Mouse (Mus musculus): ENCODE measurements at regions not wholly inside any gene's neighbourhood (a gene's known extent, or its start where the extent isn't known, plus 50 kb on each side); places are given as distances from the start of the nearest gene placed in this dataset.

DNA sequence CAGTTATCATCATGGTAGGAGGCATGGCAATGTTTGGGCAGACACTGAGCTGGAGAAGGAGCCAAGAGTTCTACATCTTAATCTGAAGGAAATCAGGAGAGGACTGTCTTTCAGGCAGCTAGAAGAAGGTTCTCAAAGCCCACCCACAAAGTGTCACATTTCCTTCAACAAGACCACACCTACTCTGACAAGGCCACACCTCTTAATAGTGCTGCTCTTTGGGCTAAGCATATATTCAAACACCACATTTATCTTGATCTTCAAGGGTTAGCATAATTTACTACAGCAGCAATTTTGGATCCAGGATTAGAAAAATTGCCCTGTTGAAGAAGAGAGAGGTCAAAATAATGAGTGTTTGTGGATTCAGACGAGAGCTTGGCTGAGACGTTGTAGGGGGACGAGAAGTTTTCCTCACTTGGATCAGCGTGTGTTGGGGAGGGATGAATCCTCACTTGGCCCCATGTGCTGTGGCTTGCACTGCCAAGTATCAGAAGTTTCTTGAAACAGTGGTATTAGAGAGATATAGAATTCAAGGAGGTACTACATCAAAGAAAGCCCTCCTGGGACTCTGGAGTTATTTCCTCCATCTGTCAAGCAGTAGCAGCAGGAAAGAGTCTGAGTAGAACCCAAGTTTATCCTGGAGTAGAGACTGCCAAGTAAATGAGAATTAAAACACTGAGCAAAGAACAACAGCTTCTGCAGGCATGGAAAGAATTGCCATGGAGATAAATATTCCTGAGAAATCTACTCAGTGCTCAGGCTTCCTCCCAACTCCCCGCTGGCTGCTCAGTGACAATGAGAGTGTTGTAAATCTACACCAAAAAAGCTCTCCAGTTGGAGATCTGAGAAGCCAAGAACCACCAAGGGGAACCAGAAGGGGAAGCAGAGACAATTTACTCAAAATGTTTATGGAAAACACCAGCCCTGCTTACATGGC is 549.3 kb downstream of the Dhx35 start:
- TF ChIP-seq CTCF (IDR thresholded peaks at IDR 0.05; ENCODE audit: low read depth, low read length), result no peak
- TF ChIP-seq POLR2A (IDR thresholded peaks at IDR 0.05; ENCODE audit: extremely low read depth, insufficient read depth, low read length), result no peak
